Mouse (Mus musculus) brain, embryonic 14.5 days (tissue): ENCODE measurements at regions not wholly inside any gene's neighbourhood (a gene's known extent, or its start where the extent isn't known, plus 50 kb on each side); places are given as distances from the start of the nearest gene placed in this dataset.

ENCODE experiments used
- CTCF ChIP-seq: fragments of 200-500 bp; IDR thresholded peaks from 2 replicates; pipeline ENCODE4 v1.5.1; 2012; ENCODE audit warnings: inconsistent platforms, mild to moderate bottlenecking, moderate library complexity, borderline replicate concordance; ENCODE audit not compliant: insufficient read depth, insufficient read length; ENCODE audit errors: extremely low read depth
- POLR2A ChIP-seq: fragments of 200-500 bp; IDR thresholded peaks from 2 replicates; pipeline ENCODE4 v1.6.1; 2012; ENCODE audit warnings: mild to moderate bottlenecking, inconsistent platforms, borderline replicate concordance; ENCODE audit not compliant: poor library complexity, insufficient read depth, insufficient read length, severe bottlenecking; ENCODE audit errors: extremely low read depth

GRCm38 (mm10) chr3:38684247-38684991 lies 199.8 kb upstream of the Ankrd50 start:
- TF ChIP-seq POLR2A: no peak
- TF ChIP-seq CTCF: no peak
